Mouse (Mus musculus) A20 (cell line): ENCODE results near the gene Cchcr1.
A peak's percentile ranks its signal among the peaks of the same experiment; 100 is the strongest.
"Not testable (repeated sequence)": the region's sequence is repeated elsewhere in the genome, so short reads cannot be mapped to it uniquely, and the experiment has no call there.

Source experiments
- DNase-seq: peaks from one replicate; pipeline ENCODE4 v3.0.0-alpha.2; 2011; ENCODE audit warnings: low read depth, low spot score

The Cchcr1 gene

DNA sequence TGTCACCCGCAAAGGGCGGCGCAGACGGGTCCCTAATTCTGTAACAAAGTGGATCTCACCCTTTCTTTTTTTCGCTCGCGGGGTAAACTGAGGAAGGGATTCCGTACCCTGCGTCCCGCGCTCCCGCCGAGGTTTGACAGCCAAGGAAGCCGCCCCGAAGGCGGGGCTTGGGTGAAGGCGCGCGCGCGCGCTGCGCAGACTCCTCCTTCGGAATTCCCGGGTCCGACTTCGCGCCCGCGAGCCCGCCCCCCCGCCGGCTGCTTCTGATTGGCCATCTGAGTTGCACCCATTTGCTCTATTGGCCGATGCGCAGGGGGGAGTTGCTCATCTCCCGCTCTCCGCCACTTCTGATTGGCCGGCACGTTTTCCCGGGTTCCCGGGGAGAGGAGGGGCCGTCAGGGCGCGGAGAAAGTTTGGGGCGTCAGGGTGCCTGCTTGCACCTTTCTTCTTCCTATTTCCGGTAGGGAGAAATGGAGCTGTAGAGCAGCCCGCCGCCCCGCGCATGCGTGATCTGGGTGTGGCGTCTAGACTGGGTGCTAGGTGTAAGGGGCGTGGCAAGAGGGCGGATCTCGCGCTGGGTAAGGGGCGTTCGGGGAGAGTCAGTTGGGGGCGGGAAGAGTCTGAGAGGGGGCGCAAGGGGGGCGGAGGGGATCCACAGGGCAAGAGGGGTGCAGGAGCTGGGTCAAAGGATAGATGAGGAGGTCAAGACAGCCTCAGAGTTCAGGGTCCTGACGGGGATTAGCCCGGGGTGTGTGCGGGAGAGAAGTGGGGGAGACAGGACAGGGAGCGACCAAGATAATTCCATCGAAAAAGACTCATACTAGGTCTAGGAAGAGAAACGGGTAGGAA, at the start of gene Cchcr1, which contains the start of gene Tcf19:
Gene Cchcr1 (plus strand): TSS at position 449 of the 849 bp plus-strand sequence.
Gene Tcf19 (minus strand): TSS at position 173 of the 849 bp plus-strand sequence.
- peak; percentile 99 for DNase-seq

DNA sequence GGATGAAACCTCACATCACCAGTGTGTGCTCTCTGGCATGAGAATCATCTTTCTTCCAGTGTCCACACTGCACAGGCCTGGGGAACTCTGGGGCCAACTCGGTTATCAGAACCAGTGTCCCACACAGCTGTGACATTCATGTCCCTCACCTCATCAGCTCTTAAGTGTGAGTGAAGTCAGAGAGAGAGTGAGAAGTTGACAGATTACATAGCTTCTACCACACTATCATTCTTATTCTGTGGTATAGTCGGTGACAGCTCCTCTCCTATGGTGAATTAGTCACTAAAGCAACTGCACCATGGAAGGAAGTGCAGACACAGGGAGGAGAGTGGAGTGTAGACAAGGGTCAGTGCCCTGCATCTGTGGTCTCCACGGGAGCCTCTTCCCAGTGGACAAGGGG, 48.0 kb upstream of the Cchcr1 start:
- DNase-seq, result not testable (repeated sequence)

DNA sequence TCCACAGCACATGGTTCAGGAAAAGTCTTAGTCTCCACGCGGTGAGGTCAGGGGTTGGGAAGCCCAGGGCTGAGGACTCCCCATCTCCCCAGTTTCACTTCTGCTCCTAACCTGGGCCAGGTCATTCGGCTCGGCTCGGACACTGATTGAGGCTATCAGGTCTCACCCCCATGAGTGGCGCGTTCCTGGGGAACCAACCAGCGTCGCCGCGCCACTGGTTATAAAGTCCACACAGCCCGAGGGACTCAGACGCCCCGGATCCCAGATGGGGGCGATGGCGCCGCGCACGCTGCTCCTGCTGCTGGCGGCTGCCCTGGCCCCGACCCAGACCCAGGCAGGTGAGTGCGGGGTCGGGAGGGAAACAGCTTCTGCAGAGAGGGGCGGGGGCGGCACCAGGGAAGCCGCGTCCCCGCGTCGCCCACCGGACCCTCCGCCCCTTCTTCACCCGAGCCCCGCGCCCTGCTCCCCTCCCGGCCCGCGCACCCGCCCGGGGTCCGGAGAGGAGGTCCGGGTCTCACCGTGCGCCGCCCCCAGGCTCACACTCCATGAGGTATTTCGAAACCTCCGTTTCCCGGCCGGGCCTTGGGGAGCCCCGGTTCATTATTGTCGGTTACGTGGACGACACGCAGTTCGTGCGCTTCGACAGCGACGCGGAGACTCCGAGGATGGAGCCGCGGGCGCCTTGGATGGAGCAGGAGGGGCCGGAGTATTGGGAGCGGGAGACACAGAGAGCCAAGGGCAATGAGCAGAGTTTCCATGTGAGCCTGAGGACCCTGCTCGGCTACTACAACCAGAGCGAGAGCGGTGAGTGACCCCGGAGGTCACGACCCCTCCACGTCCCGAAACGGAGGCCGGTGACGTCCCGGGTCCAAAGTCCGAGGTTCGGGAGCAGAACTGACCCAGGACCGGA, 46.8 kb upstream of the Cchcr1 start, which contains the start of gene H2-Q10:
Gene H2-Q10 (plus strand): TSS at position 248 of the 910 bp plus-strand sequence.
- no peak for DNase-seq

DNA sequence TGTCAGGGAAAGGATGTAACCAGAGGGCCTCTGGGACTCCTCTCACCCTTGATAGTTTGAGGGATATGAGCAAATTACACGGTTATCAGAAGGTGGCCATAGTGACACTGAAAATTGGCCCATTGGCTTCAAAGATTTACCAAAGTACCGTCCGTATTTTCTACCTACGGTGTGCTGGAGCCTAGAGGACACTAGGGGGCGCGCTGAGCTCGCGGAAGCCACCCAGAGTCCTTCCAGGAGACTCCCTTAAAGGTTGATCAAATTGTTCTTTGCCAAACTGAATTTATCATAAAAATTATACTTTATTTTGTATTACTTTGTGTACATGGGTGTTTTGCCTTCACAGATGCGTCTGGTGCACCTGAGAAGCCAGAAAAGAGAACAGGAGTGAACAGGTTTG, 32.8 kb upstream of the Cchcr1 start:
- peak; percentile 71 for DNase-seq

DNA sequence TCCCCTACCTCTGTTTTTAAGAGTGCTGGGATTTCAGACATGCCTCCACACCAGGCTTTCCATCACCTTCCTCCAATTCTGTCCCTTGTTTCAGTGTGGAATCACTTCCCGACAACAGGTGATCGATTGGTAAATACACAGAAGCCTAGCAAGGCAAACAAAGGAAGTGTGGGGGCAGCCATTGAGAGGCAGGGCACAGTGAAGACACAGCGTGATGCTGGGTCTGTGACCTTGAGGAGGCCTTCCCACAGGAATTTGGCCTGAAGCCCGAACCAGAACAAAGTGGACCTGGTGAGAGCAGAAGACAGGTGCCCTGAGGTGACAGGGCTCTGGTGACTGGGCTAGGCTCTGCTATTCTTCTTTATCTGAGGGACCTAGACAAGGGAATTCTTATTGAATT, 31.2 kb upstream of the Cchcr1 start:
- no peak for DNase-seq

DNA sequence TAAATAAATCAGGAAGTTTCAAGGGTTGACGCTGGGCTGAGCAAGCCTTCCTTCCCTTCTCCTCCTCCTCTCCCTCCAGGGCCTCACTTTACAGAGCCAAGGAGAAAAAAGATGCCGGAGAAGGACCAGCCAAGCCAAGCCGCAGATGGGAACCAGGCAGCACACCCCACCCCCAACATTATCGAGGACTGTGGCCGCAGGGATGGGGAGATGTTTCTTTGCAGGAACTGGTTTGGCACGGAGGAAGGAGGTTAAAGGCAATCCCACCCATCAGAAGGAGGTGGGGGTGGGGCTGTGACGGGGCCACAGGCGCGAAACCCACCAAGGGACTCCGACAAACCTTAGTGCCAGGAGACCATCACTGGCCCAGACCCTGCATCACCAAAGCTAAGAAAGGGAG, 30.2 kb upstream of the Cchcr1 start:
- DNase-seq, result no peak

DNA sequence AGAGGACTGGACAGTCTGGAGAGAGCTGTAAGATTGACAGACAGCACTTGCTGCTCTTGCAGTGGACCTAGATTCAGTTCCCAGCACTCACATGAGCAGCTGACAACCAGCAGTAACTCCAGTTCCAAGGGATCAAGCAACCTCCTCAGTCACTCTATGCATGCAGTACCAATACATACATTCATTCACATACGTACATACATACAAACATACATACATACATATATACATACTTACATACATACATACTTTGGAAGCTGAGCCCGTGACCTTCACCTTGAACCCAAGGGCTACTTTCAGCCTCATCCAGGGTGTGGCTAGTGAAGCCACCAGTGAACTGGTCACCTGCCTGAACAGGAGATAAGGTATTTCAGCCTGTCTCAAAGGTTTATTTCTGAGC, 28.9 kb upstream of the Cchcr1 start:
- no peak for DNase-seq

DNA sequence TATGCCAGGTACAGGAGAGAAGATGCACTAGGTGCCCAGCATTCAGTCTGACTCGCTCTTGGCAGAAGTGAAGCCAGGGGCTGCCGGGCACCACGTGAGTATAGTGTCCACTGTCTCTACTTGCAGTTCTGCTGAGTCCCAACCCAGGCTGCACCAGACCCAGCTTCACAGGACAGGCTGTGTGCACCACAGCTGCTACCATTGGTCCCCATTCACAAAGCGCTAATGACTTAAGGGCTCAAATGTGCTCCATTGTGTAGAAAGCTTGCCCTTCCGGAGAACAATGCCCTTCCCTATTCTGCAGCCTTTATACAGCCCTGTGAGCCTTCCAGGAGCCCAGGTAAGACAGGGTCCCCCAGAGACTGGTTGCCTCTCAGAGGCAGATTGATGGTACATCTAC, 26.6 kb upstream of the Cchcr1 start:
- no peak for DNase-seq

DNA sequence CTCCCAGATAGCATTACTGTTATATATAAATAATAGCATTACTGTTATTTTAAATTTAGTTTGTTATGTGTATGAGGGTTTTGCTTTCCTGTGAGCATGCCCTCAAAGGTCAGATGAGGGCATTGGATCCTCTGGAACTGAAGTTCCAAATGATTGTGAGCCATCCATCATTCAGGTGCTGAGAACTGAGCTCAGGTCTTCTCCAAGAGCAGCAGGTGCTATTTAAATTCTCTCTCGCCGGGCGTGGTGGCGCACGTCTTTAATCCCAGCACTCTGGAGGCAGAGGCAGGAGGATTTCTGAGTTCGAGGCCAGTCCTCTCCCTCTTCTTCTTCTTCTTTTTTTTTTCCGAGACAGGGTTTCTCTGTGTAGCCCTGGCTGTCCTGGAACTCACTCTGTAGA, 19.8 kb upstream of the Cchcr1 start:
- DNase-seq, result no peak

DNA sequence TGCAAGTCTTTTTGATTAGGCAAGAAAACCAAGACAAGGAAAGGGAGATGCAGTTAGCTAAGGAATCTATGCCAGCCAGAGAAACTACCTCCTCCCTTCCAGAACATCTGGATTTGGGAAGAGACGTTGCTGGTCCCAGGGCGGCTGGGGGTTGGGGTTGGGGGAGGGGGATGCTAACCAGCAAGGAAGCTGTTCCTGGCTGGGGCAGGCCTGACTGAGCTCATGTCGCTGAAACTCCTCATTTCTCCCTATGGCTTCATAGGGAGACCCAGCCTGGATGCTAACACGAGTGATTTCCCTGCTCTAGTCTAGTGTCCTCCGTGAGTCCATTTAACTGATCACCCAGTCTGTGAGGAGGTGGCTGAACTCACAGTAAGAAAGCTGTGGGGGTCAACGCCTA, 14.7 kb upstream of the Cchcr1 start:
- DNase-seq, result no peak

DNA sequence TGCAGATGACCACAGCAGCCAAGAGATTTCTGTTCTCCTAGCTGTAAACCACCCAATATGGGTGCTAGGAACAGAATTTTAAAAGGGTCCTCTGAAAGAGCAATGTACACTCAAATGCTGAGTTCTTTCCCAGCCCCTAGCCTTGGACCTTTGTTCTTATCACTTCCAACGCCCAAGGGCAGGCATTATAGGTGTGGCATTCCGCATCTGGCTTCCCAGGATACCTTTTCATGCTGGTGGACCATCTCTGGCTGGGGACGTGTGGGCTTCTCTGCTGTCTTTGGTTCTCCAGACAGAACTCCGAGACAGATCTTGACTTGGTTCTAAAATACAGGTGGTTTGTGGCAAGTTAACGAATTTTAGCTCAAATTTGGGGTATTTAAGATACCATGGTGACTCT, 14.1 kb upstream of the Cchcr1 start:
- no peak for DNase-seq

DNA sequence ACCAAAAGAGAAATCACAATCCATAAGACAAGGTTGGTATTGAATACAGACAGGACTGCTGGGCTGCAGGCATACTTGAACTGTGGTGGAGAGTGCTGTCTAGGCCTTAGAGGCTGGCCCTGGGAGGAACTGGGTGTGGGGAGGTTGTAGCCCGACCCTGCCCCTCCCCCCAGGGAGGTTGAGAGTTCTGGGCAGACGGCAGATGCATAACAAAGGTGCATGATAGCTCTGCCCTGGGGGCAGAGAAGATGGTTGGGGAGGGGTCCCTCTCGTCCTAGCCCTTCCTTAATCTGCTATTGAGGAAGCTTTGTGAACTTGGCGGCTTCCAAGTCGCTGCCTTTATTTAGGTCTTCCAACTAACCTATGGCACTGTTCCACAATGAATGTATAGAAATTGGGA, 13.1 kb upstream of the Cchcr1 start:
- DNase-seq, result no peak

DNA sequence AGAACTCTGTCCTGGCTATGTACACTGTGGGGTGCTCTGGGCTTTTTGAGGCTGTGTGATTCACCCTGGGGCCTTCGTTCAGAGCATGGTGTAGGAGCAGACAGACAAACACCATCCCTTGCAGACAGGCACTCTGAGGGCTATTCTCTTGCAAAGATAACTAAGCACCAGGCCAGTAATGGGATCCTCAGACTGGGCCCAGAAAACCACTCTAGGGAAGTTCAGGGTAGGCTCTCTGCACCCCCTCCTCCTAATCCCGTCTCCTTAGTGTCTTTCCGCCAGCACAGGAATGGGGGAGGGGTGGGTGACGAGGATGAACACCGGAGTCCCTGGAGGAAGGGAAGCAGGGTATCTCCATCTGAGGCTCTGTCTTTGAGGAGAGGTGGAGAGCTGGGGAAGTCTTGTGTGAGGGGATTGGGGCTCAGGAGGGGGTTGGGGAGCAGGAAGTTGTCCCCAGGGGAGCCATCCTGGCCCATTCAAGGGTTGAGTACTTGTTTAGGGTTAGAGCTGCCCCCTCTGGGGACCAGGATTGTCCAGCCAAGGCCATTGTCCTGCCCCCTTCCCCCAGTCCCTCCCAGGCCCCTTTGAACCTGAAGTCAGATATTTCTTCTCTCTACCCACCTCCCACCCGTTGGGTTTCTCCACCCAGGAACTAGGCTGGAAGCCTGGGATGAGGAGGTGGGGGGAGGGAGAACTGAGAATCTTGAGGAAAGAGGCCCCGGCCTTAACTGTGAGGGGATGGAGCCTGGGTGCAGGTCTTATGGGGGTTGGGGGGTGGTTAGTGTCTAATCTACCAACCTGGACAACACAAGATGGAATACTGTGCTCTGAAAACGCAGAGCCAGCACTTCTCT, 12.0 kb upstream of the Cchcr1 start:
- DNase-seq, result no peak

DNA sequence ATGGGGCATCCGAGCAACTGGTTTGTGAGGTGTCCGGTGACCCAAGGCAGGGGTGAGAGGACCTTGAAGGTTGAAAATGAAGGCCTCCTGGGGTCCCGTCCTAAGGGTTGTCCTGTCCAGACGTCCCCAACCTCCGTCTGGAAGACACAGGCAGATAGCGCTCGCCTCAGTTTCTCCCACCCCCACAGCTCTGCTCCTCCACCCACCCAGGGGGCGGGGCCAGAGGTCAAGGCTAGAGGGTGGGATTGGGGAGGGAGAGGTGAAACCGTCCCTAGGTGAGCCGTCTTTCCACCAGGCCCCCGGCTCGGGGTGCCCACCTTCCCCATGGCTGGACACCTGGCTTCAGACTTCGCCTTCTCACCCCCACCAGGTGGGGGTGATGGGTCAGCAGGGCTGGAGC, 11.1 kb upstream of the Cchcr1 start, which contains the start of gene Pou5f1:
Gene Pou5f1 (plus strand): TSS at position 243 of the 400 bp plus-strand sequence.
- no peak for DNase-seq

DNA sequence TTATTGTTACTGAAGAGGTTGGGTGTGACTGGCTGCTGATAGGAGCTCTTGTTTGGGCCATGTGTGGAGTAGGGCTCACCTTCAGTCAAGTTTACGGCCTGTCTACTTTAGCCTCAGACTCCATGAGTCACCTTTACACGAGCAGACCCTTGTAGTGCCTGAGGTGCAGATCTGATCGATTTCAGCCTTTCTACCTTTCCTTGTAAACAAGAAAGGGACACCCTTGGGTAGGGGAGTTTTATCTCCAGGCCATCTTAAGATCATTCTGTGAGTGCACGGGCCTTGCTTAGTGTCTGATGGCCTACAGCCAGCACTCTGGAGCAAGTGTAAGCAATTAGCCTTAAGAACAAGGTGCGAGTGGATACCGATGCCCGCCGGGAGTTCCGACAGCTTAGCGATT, 10.0 kb upstream of the Cchcr1 start:
- DNase-seq, result no peak

DNA sequence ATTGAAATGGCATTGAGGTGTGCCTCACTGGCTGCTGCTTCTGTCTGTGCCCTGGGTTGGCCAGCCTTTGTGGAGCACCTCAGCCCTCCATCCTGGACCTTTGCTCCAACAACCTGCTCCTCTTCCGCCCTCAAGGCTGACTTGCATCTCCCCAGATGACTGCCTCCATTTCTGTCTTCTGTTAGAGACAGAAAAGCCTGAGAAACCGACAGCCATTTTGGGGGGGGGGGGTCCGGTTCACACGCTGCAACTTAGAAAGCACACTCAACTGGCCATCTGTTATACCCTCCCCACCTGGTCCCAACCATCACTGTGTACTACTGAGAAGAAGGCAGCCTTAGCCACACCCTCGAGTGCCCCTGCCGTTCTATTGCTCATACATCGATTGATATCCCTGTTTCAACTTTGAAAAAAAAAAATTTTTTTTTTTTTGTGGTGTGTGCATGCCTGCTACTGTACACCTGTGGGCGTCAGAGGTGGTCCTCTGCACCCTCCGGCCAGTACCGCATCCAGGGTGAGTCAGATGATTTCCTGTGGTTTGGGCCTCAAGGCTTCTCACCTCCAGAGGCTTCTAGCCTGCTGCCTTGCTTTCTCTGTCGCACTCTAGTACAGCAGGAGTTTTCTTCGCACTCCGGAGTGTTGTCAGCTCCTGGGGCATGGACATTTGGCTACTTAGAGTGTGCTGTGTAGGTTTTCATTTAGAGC, 9.2 kb upstream of the Cchcr1 start:
- DNase-seq, result no peak

DNA sequence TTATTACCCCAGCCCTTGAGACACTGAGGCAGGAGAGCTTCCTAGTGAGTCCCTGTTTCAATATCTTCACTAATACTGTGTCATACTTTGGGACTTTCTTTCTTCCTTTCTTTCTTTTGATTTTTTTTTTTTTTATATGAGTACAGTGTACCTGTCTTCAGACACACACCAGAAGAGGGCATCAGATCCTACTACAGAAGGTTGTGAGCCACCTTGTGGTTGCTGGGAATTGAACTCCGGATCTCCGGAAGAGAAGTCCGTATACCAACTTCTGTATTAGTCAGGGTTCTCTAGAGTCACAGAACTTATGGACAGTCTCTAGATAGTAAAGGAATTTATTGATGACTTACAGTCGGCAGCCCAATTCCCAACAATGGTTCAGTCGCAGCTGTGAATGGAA, 8.6 kb upstream of the Cchcr1 start:
- not testable (repeated sequence) for DNase-seq

DNA sequence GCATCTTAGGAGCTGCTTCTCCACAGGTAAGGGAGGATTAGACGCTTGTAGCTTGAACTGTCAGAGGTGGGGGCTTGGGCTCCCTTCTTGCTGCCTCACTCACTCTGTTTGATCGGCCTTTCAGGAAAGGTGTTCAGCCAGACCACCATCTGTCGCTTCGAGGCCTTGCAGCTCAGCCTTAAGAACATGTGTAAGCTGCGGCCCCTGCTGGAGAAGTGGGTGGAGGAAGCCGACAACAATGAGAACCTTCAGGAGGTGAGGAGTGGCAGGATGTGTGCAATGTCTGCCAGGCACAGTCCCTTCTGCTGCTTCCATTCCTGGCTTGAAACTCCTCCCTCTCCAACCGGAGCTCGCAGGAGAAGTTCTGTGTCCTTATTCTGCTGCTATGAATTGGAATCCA, 7.6 kb upstream of the Cchcr1 start:
- peak; percentile 73 for DNase-seq

DNA sequence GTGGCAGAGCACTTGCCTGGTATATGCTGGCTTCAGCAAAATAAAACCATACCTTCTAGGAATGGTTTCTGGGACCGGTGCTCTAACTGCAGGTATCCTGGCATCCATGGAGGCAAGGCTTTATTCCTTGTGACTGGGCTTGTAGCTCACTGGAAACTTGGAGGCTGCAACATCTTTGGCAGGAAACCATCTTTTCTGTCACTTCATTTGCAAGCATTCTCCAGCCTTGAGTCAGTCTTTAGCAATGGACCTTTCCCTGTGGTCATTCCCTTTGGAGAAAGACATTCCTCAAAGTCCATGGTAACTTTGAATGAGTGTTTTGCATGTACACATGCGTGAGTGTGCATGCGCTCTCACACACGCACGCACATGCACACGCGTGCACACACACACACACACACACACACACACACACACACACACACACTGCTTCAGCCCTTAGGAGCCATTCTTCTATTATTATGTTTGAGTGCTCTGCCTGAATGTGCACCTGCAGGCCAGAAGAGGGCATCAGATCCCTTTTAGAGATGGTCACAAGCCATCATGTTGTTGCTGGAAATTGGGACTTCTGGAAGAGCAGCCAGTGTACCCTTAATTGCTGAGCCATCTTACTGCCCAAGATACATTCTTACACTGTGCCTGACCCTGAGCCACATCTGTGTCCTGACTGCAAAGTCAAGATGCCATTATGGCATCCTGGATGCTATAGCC, 3.8 kb upstream of the Cchcr1 start:
- peak; percentile 33 for DNase-seq

DNA sequence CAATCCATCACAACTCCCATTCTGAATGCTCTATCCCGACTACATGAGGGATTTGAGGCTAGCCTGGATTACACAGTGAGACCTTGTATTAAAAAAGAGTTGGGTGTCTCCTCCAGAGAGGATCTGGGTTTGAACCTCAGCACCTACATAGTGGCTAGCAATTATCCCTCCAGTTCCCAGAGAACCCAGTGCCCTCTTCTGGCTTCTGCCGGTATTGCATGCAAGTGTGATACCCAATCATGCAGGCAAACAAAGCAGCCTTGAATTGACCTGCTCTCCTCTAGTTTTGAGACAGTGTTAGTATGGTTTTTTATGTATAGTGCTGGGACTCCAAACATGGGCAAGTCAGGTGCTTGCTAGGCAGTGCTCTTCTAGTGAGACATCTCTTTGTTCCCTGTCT, 3.0 kb upstream of the Cchcr1 start:
- peak; percentile 75 for DNase-seq
